Mouse (Mus musculus) liver, embryonic 16.5 days (tissue): Measurements from ENCODE around the gene Pctp. TPM values are rescaled to one million over a fixed set of nuclear protein-coding genes. Genes with fewer than 3 reads are reported as not detected.

Experiments
- ATAC-seq: fragments of 200-750 bp; cut with Nextera tagmentation; 2 replicates; pipeline ENCODE4 v1.8.0; 2017; ENCODE audit warnings: low read depth, mild to moderate bottlenecking, moderate number of reproducible peaks, moderate library complexity
- H3K27ac ChIP-seq: fragments of 300-500 bp; sonication (generic); 2 replicates; pipeline ENCODE4 v1.5.1; 2014; ENCODE audit warnings: mild to moderate bottlenecking, low read length
- H3K27me3 ChIP-seq: fragments of 300-500 bp; sonication (generic); 2 replicates; pipeline ENCODE4 v1.6.1; 2014; ENCODE audit warnings: low read depth, low read length, mixed read lengths; ENCODE audit not compliant: control insufficient read depth, insufficient read depth
- H3K36me3 ChIP-seq: fragments of 300-500 bp; sonication (generic); 2 replicates; pipeline ENCODE4 v1.6.1; 2014; ENCODE audit warnings: mild to moderate bottlenecking; ENCODE audit not compliant: control insufficient read depth, insufficient read depth
- H3K4me1 ChIP-seq: fragments of 300-500 bp; sonication (generic); 2 replicates; pipeline ENCODE4 v1.6.1; 2014; ENCODE audit warnings: low read depth, low read length, mixed read lengths; ENCODE audit not compliant: control insufficient read depth
- H3K4me2 ChIP-seq: fragments of 300-500 bp; sonication (generic); 2 replicates; pipeline ENCODE4 v1.6.1; 2014; ENCODE audit warnings: low read depth, low read length, mixed read lengths
- H3K4me3 ChIP-seq: fragments of 300-500 bp; sonication (generic); 2 replicates; pipeline ENCODE4 v1.5.1; 2014; ENCODE audit warnings: low read depth, mild to moderate bottlenecking, low read length
- H3K9ac ChIP-seq: fragments of 300-500 bp; sonication (generic); 2 replicates; pipeline ENCODE4 v1.6.1; 2014; ENCODE audit warnings: low read depth, low read length
- H3K9me3 ChIP-seq: fragments of 300-500 bp; sonication (generic); replicated peaks from 2 replicates; pipeline ENCODE4 v1.6.1; 2016; ENCODE audit warnings: low read length; ENCODE audit not compliant: control insufficient read depth
- WGBS: fragments of 180-500 bp; shearing (Covaris S2); extraction: QIAGEN DNeasy Blood & Tissue Kit; methylation state at CpG from one replicate; pipeline ENCODE4 v1.1.7; 2014; ENCODE audit not compliant: insufficient replicate concordance; 5-methylcytosine and 5-hydroxymethylcytosine counted together
- polyA plus RNA-seq: library from polyadenylated mRNA; unstranded; fragments of >200 nt; fragmentation: Nextera tagmentation; extraction: Ambion mirVana; gene quantifications from 2 replicates; pipeline ENCODE4 v1.2.1, GENCODE M21; 2015

Pctp gene
- polyA plus RNA-seq, 1 experiment from 2014 or later = 17.5 TPM

- 46% methylated on average over 14 of the region's 14 CpGs for WGBS
- Histone ChIP-seq H3K4me2 (no peak overlapping the region), H3K9ac (no peak overlapping the region), H3K36me3 (no peaks in the 10 kb centered on the region), H3K9me3 (no peaks in the 10 kb centered on the region), H3K27me3 (peaks cover 6% of the 10 kb centered on the region), H3K4me1 (no peaks in the 10 kb centered on the region; the same call in none of the 2 replicates), H3K27ac (no peak overlapping the region), H3K4me3 (no peak overlapping the region)
- ATAC-seq = no peak; the same call in 1 of the 2 replicates
Measured at GRCm38 (mm10) chr11:90025891-90026801, 23.5 kb upstream of the Pctp start.

- no peak for ATAC-seq
- WGBS = 18% methylated on average over 7 of the region's 7 CpGs
- Histone ChIP-seq H3K4me3 (no peak overlapping the region), H3K27ac (no peak overlapping the region), H3K9me3 (no peaks in the 10 kb centered on the region), H3K36me3 (no peaks in the 10 kb centered on the region), H3K27me3 (no peaks in the 10 kb centered on the region), H3K4me1 (no peaks in the 10 kb centered on the region), H3K9ac (no peak overlapping the region), H3K4me2 (no peak overlapping the region)
Measured at GRCm38 (mm10) chr11:90019161-90019560, 16.5 kb upstream of the Pctp start.

GRCm38 (mm10) chr11:90015281-90015680 is 12.6 kb upstream of the Pctp start:
- H3K9me3 ChIP-seq = no peaks in the 10 kb centered on the region
- no peak overlapping the region for H3K4me3 ChIP-seq
- no peaks in the 10 kb centered on the region for H3K36me3 ChIP-seq
- no peak overlapping the region for H3K9ac ChIP-seq
- H3K27me3 ChIP-seq = no peaks in the 10 kb centered on the region
- no peaks in the 10 kb centered on the region for H3K4me1 ChIP-seq
- 38% methylated on average over 7 of the region's 7 CpGs for WGBS
- H3K27ac ChIP-seq = no peak overlapping the region
- no peak for ATAC-seq
- H3K4me2 ChIP-seq = no peak overlapping the region

- no peaks in the 10 kb centered on the region for H3K36me3 ChIP-seq
- WGBS = 47% methylated on average over 6 of the region's 6 CpGs
- H3K9ac ChIP-seq = no peak overlapping the region
- H3K27me3 ChIP-seq = no peaks in the 10 kb centered on the region; the same call in 1 of the 2 replicates
- no peak overlapping the region for H3K27ac ChIP-seq
- ATAC-seq = no peak
- H3K4me2 ChIP-seq = no peak overlapping the region
- H3K9me3 ChIP-seq = no peaks in the 10 kb centered on the region
- no peak overlapping the region for H3K4me3 ChIP-seq
- no peaks in the 10 kb centered on the region for H3K4me1 ChIP-seq
Measured at GRCm38 (mm10) chr11:90013657-90014056, 11.0 kb upstream of the Pctp start.

- no peak overlapping the region for H3K9ac ChIP-seq
- H3K4me3 ChIP-seq = no peak overlapping the region
- no peaks in the 10 kb centered on the region; the same call in 1 of the 2 replicates for H3K27me3 ChIP-seq
- WGBS = 35% methylated on average over 7 of the region's 7 CpGs
- H3K4me2 ChIP-seq = no peak overlapping the region
- no peak overlapping the region for H3K27ac ChIP-seq
- H3K9me3 ChIP-seq = no peaks in the 10 kb centered on the region
- no peaks in the 10 kb centered on the region for H3K4me1 ChIP-seq
- H3K36me3 ChIP-seq = no peaks in the 10 kb centered on the region
- ATAC-seq = no peak
Measured at GRCm38 (mm10) chr11:90007791-90008531, 5.3 kb upstream of the Pctp start.

- no peak for ATAC-seq
- Histone ChIP-seq H3K27me3 (no peaks in the 10 kb centered on the region; the same call in 1 of the 2 replicates), H3K4me3 (no peak overlapping the region), H3K4me1 (peaks cover 11% of the 10 kb centered on the region), H3K9ac (no peak overlapping the region), H3K9me3 (no peaks in the 10 kb centered on the region), H3K27ac (no peak overlapping the region), H3K36me3 (no peaks in the 10 kb centered on the region), H3K4me2 (no peak overlapping the region)
- WGBS = 45% methylated on average over 4 of the region's 4 CpGs
Measured at GRCm38 (mm10) chr11:90006111-90006510, 3.4 kb upstream of the Pctp start.

GRCm38 (mm10) chr11:90003386-90003785 is 692 bp upstream of the Pctp start:
- Histone ChIP-seq H3K9ac (no peak overlapping the region), H3K27me3 (no peaks in the 10 kb centered on the region), H3K4me2 (no peak overlapping the region), H3K36me3 (no peaks in the 10 kb centered on the region), H3K9me3 (no peaks in the 10 kb centered on the region), H3K4me3 (no peak overlapping the region), H3K4me1 (peaks cover 11% of the 10 kb centered on the region), H3K27ac (no peak overlapping the region)
- WGBS = 58% methylated on average over 4 of the region's 4 CpGs
- no peak for ATAC-seq

GRCm38 (mm10) chr11:90002987-90003348 is 274 bp upstream of the Pctp start:
- Histone ChIP-seq H3K9me3 (no peaks in the 10 kb centered on the region), H3K27me3 (no peaks in the 10 kb centered on the region), H3K36me3 (no peaks in the 10 kb centered on the region), H3K4me3 (peak overlapping the region; percentile 63), H3K27ac (no peak overlapping the region), H3K4me1 (peaks cover 11% of the 10 kb centered on the region), H3K4me2 (peak overlapping the region; percentile 73), H3K9ac (no peak overlapping the region)
- WGBS = 9% methylated on average over 8 of the region's 8 CpGs
- ATAC-seq = no peak
